Mouse (Mus musculus): ENCODE results near the gene Faim.

- TF ChIP-seq CTCF (IDR thresholded peaks at IDR 0.05; ENCODE audit: extremely low read depth, insufficient read depth, insufficient read length, insufficient replicate concordance), result no peak
- no peak for TF ChIP-seq POLR2A (IDR thresholded peaks at IDR 0.05; ENCODE audit: low read depth, low read length)
Observed at GRCm38 (mm10) chr9:98958628-98959027, 27.5 kb upstream of the Faim start.

All from spleen, adult 2 months (tissue).